Mouse (Mus musculus): ENCODE results near the gene Mrpl54. TPM values are rescaled to one million over a fixed set of nuclear protein-coding genes. Genes with fewer than 3 reads are reported as not detected.

The Mrpl54 gene
- total and polyA plus RNA-seq, 2 experiments from 2014 or later: 113 to 159 TPM

DNA sequence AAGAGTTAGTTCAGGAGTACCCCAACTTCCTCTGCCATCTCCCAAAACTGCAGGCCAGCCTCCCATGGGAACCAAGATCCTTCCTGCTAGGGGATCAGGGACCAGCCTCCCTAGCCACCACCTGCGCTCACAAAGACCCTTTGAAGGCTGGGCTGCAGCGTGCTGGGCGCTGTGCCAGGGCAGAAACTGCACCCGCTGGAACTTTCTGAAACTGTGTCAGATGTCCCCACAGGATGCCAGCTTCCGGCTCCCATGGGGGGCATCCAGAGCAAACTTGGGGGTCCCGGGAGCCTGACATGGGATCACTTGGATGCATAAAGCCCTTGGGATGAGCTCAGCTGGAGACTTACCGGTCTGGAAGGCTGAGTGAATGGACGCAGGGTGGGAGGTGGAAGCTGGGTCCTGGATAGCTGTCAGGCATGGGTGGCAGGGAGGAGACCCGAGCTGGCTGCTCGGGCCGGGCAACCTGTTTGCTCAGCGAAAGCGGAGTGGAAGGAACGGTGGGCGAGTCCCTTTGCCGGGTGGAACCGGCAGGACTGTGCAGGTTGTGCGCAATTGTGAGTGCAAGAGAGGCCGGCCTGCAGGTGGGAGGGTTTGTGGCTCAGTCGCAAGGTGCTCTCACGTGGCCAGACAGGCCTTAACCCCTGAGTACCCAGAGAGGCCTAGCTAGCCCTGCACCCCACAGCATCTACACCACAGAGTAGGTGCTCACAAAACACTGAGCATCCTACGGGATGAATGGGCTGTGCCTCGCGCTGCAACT is 24.1 kb upstream of the Mrpl54 start:
- Histone ChIP-seq H3K9ac (replicated peaks; ENCODE audit: low read length) (no peak overlapping the region), H3K4me2 (ENCODE audit: low read depth, low read length) (peak overlapping the region; percentile 2; the same call in 1 of the 2 replicates), H3K4me1 (ENCODE audit: insufficient read depth, low read length) (peaks cover 17% of the 10 kb centered on the region; the same call in 1 of the 2 replicates), H3K27ac (0 out of 2 replicates have a peak overlapping the region, but pooled peaks have one; percentile 0), H3K4me3 (ENCODE audit: low read length) (no peak overlapping the region), H3K9me3 (ENCODE audit: low read length) (no peaks in the 10 kb centered on the region), H3K36me3 (ENCODE audit: insufficient read depth, low read length) (no peaks in the 10 kb centered on the region), H3K27me3 (ENCODE audit: insufficient read depth, low read length) (no peaks in the 10 kb centered on the region)
- TF ChIP-seq CTCF (IDR thresholded peaks at IDR 0.05; ENCODE audit: low read depth): no peak
- no peak for ATAC-seq
- DNase-seq (ENCODE audit: low spot score): peak; percentile 12
- 17% methylated on average over 24 of the region's 24 CpGs for WGBS

DNA sequence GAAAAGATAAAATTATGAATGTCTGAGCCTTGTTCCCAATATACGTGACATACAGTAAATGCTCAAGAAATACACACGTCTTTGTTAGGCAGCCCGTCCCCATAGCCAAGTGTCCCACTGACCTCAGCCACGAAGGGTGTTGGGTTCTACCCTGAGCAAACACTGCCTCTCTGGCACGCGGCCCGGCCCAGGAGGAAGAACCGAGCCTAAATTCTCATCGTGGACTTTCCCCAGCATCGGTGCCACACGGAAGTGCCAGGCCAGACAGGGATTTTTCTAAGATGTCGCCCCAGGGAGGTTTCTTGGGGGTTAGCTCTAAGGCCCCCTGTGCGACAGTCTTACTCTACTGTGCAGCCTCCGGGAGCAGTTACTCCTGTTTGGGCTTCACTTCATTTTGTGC is 23.1 kb upstream of the Mrpl54 start:
- no peak for TF ChIP-seq CTCF (IDR thresholded peaks at IDR 0.05; ENCODE audit: low read depth)
- DNase-seq (ENCODE audit: low spot score) (no peak), ATAC-seq (no peak)
- Histone ChIP-seq H3K27me3 (ENCODE audit: insufficient read depth, low read length) (peaks cover 4% of the 10 kb centered on the region; the same call in 1 of the 2 replicates), H3K4me1 (ENCODE audit: insufficient read depth, low read length) (peaks cover 14% of the 10 kb centered on the region; the same call in 1 of the 2 replicates), H3K4me2 (ENCODE audit: low read depth, low read length) (no peak overlapping the region), H3K27ac (no peak overlapping the region), H3K4me3 (ENCODE audit: low read length) (no peak overlapping the region), H3K9ac (replicated peaks; ENCODE audit: low read length) (no peak overlapping the region), H3K36me3 (ENCODE audit: insufficient read depth, low read length) (no peaks in the 10 kb centered on the region), H3K9me3 (ENCODE audit: low read length) (no peaks in the 10 kb centered on the region)
- WGBS: 58% methylated on average over 14 of the region's 14 CpGs

DNA sequence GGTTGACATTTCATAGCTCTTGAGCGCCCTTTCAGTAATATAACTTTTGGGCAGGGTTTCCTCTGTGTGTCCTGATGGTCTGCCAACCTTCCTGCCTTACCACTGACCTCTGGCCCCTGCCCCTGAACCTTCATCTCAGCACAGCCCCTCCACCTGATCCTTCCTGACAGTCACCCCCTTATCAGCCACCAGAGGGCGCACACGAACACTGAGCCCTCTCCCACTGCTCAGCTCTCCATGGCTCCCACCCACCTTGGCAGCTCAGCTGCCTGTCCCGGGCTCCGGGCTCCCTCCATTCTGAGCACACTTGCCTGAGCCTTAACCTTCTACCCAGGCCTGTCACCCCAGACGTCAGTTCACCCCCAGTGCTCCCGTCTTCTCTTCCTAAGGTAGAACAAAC is 22.5 kb upstream of the Mrpl54 start:
- H3K9ac ChIP-seq (replicated peaks; ENCODE audit: low read length): no peak overlapping the region
- H3K27me3 ChIP-seq (ENCODE audit: insufficient read depth, low read length): peaks cover 6% of the 10 kb centered on the region; the same call in 1 of the 2 replicates
- ATAC-seq: no peak
- 3% methylated on average over 7 of the region's 7 CpGs for WGBS
- H3K4me3 ChIP-seq (ENCODE audit: low read length): no peak overlapping the region
- H3K4me1 ChIP-seq (ENCODE audit: insufficient read depth, low read length): peaks cover 8% of the 10 kb centered on the region; the same call in 1 of the 2 replicates
- TF ChIP-seq CTCF (IDR thresholded peaks at IDR 0.05; ENCODE audit: low read depth): peak; percentile 96
- H3K4me2 ChIP-seq (ENCODE audit: low read depth, low read length): no peak overlapping the region
- peak; percentile 77 for DNase-seq (ENCODE audit: low spot score)
- H3K27ac ChIP-seq: no peak overlapping the region
- H3K9me3 ChIP-seq (ENCODE audit: low read length): no peaks in the 10 kb centered on the region
- H3K36me3 ChIP-seq (ENCODE audit: insufficient read depth, low read length): no peaks in the 10 kb centered on the region

DNA sequence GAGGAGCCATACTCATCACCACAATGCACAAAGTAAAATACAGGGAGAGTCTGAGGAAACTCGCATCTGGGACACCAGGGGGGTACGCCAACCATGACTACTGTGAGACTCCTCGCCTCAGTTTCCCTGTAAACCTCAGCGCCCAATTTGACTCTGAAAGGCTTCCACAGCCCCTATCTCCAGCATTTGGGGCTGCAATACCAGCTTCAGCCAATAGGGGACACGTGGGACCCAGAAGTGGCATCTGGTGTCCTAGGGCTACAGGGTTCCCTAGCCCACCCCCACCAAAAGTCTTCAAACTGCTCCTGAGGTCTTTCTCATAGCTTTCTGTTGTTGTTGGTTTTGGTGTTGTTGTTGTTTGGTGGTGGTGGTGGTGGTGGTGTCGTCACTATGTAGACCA is 21.9 kb upstream of the Mrpl54 start:
- Histone ChIP-seq H3K9me3 (ENCODE audit: low read length) (no peaks in the 10 kb centered on the region), H3K9ac (replicated peaks; ENCODE audit: low read length) (no peak overlapping the region), H3K27me3 (ENCODE audit: insufficient read depth, low read length) (peaks cover 6% of the 10 kb centered on the region; the same call in 1 of the 2 replicates), H3K4me1 (ENCODE audit: insufficient read depth, low read length) (0 out of 2 replicates have a peak, but pooled peaks cover 2% of the 10 kb centered on the region), H3K4me3 (ENCODE audit: low read length) (no peak overlapping the region), H3K4me2 (ENCODE audit: low read depth, low read length) (no peak overlapping the region), H3K27ac (no peak overlapping the region), H3K36me3 (ENCODE audit: insufficient read depth, low read length) (no peaks in the 10 kb centered on the region)
- DNase-seq (ENCODE audit: low spot score) (peak; percentile 38), ATAC-seq (no peak)
- peak; percentile 66 for TF ChIP-seq CTCF (IDR thresholded peaks at IDR 0.05; ENCODE audit: low read depth)
- 41% methylated on average over 6 of the region's 6 CpGs for WGBS

DNA sequence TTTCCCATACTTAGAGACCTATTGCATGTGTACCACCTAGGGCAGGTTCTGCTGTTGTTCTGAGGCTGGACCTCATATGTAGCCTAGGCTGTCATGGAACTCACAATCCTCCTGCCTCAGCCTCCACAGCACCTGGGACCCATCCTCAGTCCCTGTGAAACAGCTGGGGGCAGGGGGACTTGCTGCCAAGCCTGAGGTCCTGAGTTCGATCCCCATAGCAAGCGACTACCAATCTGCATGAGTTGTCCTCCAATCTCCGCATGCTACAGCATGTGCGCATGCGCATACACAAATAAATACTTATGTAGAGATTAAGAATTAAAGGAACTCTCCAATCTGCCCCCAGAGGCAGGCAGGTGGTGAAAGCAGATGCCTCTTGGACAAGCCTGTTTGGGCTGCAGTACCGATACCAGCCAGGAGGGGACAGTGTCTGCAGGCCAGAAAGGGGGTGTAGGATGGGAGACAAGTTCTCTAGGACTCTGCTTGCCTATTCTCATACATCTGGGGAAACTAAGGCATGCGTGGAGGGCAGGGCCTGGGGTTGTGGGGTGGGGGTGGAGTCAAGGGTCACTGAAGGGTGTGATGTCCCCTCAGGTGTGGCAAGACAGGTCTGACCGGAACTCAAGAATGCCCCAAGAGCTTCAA is 20.9 kb upstream of the Mrpl54 start:
- DNase-seq (ENCODE audit: low spot score) (peak; percentile 44), ATAC-seq (no peak)
- no peak overlapping the region for H3K4me2 ChIP-seq (ENCODE audit: low read depth, low read length)
- no peaks in the 10 kb centered on the region for H3K9me3 ChIP-seq (ENCODE audit: low read length)
- 0 out of 2 replicates have a peak, but pooled peaks cover 2% of the 10 kb centered on the region for H3K4me1 ChIP-seq (ENCODE audit: insufficient read depth, low read length)
- H3K4me3 ChIP-seq (ENCODE audit: low read length): no peak overlapping the region
- peak; percentile 87 for TF ChIP-seq CTCF (IDR thresholded peaks at IDR 0.05; ENCODE audit: low read depth)
- H3K9ac ChIP-seq (replicated peaks; ENCODE audit: low read length): no peak overlapping the region
- H3K27ac ChIP-seq: no peak overlapping the region
- 68% methylated on average over 8 of the region's 8 CpGs for WGBS
- no peaks in the 10 kb centered on the region for H3K36me3 ChIP-seq (ENCODE audit: insufficient read depth, low read length)
- peaks cover 6% of the 10 kb centered on the region; the same call in 1 of the 2 replicates for H3K27me3 ChIP-seq (ENCODE audit: insufficient read depth, low read length)

DNA sequence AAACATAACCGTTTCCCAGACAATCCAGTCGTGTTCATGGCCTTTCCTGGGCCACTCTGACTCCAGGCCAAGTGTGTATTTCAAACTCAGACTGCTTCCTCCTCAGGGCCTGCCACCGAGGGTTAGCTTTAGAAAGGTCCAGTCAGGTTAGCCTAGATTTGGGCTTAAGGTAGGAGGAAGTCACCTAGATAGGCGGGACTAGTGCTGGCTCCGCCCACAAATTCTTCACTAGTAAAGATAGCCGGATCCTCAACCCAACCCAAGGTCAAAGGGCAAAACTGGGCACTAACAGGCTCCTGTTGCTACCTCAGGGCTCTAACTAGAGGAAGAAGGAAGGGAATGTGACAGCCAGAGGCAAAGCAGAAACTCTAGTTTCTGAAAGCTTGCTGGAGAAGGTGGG is 19.9 kb upstream of the Mrpl54 start:
- WGBS: 51% methylated on average over 6 of the region's 6 CpGs
- Histone ChIP-seq H3K9ac (replicated peaks; ENCODE audit: low read length) (no peak overlapping the region), H3K27me3 (ENCODE audit: insufficient read depth, low read length) (peaks cover 6% of the 10 kb centered on the region; the same call in 1 of the 2 replicates), H3K36me3 (ENCODE audit: insufficient read depth, low read length) (no peaks in the 10 kb centered on the region), H3K4me1 (ENCODE audit: insufficient read depth, low read length) (0 out of 2 replicates have a peak, but pooled peaks cover 2% of the 10 kb centered on the region), H3K4me2 (ENCODE audit: low read depth, low read length) (no peak overlapping the region), H3K9me3 (ENCODE audit: low read length) (no peaks in the 10 kb centered on the region), H3K4me3 (ENCODE audit: low read length) (no peak overlapping the region), H3K27ac (no peak overlapping the region)
- no peak for TF ChIP-seq CTCF (IDR thresholded peaks at IDR 0.05; ENCODE audit: low read depth)
- no peak for ATAC-seq
- DNase-seq (ENCODE audit: low spot score): no peak

Measured in hindbrain, postnatal 0 days (tissue).